Mouse (Mus musculus): Measurements from ENCODE around the gene 1520401A03Rik. TPM values are rescaled to one million over a fixed set of nuclear protein-coding genes. Genes with fewer than 3 reads are reported as not detected.

Gene 1520401A03Rik
- polyA plus RNA-seq, 3 experiments from 2014 or later = not detected

DNA sequence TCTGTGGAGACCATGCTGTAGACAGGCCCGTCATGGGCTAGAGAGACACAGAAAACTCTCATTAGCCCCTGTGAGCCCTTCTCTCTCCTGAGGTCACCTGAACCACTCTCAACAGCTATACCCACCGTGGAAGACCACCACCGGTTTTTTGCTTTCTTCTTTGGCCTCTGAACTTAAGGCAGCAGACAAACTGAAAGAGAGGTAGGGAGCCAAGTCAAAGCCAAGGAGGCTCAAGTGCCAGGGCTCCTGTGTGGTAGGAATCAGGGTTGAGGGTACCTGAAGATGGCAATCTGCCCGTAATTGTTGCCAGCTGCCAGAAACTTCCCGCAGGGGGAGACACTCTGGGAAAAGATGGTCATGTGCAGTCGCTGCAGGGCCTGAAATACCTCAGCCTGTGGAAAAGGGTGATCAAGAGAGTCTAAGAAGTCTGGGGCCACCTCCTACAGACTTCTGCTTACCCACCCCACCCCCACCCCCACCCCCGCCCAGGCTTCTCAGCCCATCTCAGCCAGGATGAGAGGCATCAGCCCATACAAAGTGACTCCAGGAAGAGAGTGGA is 52.0 kb downstream of the 1520401A03Rik start:
- ATAC-seq = no peak

DNA sequence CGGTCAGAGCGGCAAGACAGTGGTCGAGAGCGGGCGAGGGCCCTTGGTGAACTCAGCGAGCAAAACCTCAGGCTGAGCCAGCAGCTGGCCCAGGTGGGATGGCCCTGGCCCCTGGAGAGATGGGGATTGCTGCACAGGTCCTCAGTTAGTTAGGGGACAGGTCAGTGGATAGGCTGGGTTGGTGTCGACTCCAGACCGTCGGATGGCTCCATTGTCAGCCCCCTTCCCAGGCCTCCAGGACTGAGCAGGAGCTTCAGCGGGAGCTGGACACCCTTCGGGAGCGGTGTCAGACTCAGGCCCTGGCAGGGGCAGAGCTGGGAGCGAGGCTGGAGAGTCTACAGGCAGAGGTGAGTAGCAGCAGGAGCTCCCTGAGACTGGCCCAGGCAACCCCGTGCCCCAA is 57.1 kb downstream of the 1520401A03Rik start:
- no peak for ATAC-seq

GRCm38 (mm10) chr17:23664556-23665021 is 58.0 kb downstream of the 1520401A03Rik start:
- ATAC-seq = peak; percentile 67

DNA sequence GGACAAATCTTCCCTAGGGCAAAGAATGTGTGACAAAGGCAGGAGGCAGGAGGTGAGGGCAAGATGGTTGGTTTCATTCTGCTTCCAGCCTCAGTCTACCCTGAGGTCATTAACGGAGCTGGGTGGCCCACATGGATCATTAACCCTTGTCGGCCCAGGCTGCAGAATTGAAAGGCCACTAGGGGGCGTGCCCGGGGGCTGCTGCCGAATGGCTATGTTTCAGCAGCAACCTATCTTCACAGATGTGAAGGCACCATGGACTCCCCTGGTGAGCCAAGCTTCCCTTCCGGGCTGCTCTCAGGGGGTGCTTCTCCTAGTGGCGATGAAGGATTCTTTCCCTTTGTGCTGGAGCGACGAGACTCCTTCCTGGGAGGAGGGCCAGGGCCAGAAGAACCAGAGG is 61.1 kb downstream of the 1520401A03Rik start:
- no peak for ATAC-seq

- no peak for ATAC-seq
These were observed 61.7 kb downstream of the 1520401A03Rik start for GRCm38 (mm10) chr17:23660876-23661200.

DNA sequence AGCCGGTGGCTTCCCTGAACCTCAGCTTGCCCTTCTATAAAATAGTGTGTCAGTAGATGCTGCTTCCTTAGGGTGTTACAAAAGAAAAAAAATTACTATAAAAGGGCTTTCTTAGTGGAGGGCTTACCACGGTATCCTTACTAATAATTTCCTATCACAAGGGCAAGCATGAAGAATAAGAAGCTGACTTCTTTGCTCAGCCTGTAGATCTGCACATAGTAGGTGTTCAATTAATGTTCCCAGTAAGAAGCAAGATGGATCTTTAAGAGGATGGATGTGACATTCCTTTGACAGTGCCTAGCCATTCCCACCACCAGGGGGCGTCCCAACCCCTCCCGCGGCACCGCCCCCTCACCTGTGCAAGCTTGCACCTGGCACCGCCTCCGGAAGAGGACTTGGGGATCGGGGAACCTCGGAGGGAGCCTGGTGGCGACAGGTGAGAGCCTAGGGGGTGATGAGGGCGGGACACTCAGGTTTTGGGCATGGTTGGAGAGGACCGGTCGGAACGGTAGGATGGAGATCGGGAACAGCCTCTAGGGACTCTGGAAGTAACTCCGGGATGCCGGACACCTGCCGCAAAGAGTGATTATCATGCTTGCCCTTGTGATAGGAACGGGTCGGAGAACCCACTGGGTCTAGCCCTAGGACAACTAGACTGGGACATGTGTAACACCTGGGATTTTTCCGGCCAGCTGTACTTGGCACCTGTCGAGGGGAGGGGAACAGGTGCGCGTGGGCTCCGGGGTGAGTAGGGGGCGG is 62.3 kb downstream of the 1520401A03Rik start, which contains the start of gene Bicdl2:
Bicdl2 (plus strand) TSS at position 390 of the 759 bp plus-strand sequence.
- ATAC-seq = no peak

GRCm38 (mm10) chr17:23658450-23658849 is 64.1 kb downstream of the 1520401A03Rik start:
- no peak for ATAC-seq

Other genes starting within 250 kb of the 1520401A03Rik start
- not detected for gene Vmn2r117, start 243.1 kb downstream of the 1520401A03Rik start, polyA plus RNA-seq (2017; shearing (Covaris generic))
- 1 to 10 TPM; 4.0 to 5.5 (median 4.8) TPM for gene Zfp213, start 158.5 kb downstream of the 1520401A03Rik start, polyA plus RNA-seq (2017; shearing (Covaris generic))
- under 1 TPM in 1 of 3 experiments, not detected in 2; 0.71 TPM for gene Zfp13, start 123.3 kb downstream of the 1520401A03Rik start, polyA plus RNA-seq (2017; shearing (Covaris generic))
- 1 to 10 TPM in 2 of 3 experiments, under 1 TPM in 1; 0.73 to 3.1 (median 1.2) TPM for gene Zscan10, start 121.9 kb downstream of the 1520401A03Rik start, polyA plus RNA-seq (2017; shearing (Covaris generic))
- 1 to 10 TPM in 2 of 3 experiments, under 1 TPM in 1; 0.80 to 6.6 (median 2.8) TPM for gene Mmp25, start 77.5 kb downstream of the 1520401A03Rik start, polyA plus RNA-seq (2017; shearing (Covaris generic))
- under 1 TPM in 1 of 3 experiments, not detected in 2; 0.23 TPM for gene Bicdl2, start 62.3 kb downstream of the 1520401A03Rik start, polyA plus RNA-seq (2017; shearing (Covaris generic))
- gene Hcfc1r1, start 49.2 kb downstream of the 1520401A03Rik start, polyA plus RNA-seq (2017; shearing (Covaris generic)) = 10 to 100 TPM; 62.6 to 79.5 (median 70.7) TPM
- 10 to 100 TPM; 27.1 to 36.7 (median 27.5) TPM for gene Thoc6, start 48.9 kb downstream of the 1520401A03Rik start, polyA plus RNA-seq (2017; shearing (Covaris generic))
- gene Tnfrsf12a, start 45.3 kb downstream of the 1520401A03Rik start, polyA plus RNA-seq (2017; shearing (Covaris generic)) = 1 to 10 TPM; 3.7 to 6.5 (median 4.6) TPM
- gene Cldn6, start 43.5 kb downstream of the 1520401A03Rik start, polyA plus RNA-seq (2017; shearing (Covaris generic)) = not detected
- not detected for gene Cldn9, start 38.8 kb downstream of the 1520401A03Rik start, polyA plus RNA-seq (2017; shearing (Covaris generic))
- gene Pkmyt1, start 3.6 kb upstream of the 1520401A03Rik start, polyA plus RNA-seq (2017; shearing (Covaris generic)) = 10 to 100 TPM in 2 of 3 experiments, 1 to 10 TPM in 1; 7.5 to 18.5 (median 11.3) TPM
- 1 to 10 TPM; 1.3 to 7.2 (median 2.5) TPM for gene Paqr4, start 18.1 kb upstream of the 1520401A03Rik start, polyA plus RNA-seq (2017; shearing (Covaris generic))
- 1 to 10 TPM in 2 of 3 experiments, under 1 TPM in 1; 0.78 to 3.2 (median 1.1) TPM for gene Kremen2, start 23.1 kb upstream of the 1520401A03Rik start, polyA plus RNA-seq (2017; shearing (Covaris generic))
- gene Flywch1, start 48.8 kb upstream of the 1520401A03Rik start, polyA plus RNA-seq (2017; shearing (Covaris generic)) = 10 to 100 TPM; 13.2 to 15.6 (median 13.7) TPM
- gene Flywch2, start 63.3 kb upstream of the 1520401A03Rik start, polyA plus RNA-seq (2017; shearing (Covaris generic)) = 1 to 10 TPM; 1.3 to 3.1 (median 2.3) TPM
- 100 to 1,000 TPM; 271 to 328 (median 302) TPM for gene Srrm2, start 67.7 kb upstream of the 1520401A03Rik start, polyA plus RNA-seq (2017; shearing (Covaris generic))
- gene Elob, start 106.4 kb upstream of the 1520401A03Rik start, polyA plus RNA-seq (2017; shearing (Covaris generic)) = 100 to 1,000 TPM; 674 to 762 (median 707) TPM
- gene Prss33, start 113.3 kb upstream of the 1520401A03Rik start, polyA plus RNA-seq (2017; shearing (Covaris generic)) = 1 to 10 TPM in 2 of 3 experiments, not detected in 1; 1.3 to 1.6 TPM
- 1 to 10 TPM in 1 of 3 experiments, under 1 TPM in 1, not detected in 1; 0.34 to 1.1 TPM for gene Prss32, start 121.1 kb upstream of the 1520401A03Rik start, polyA plus RNA-seq (2017; shearing (Covaris generic))
- 10 to 100 TPM in 2 of 3 experiments, 1 to 10 TPM in 1; 3.9 to 19.1 (median 13.6) TPM for gene Prss41, start 121.4 kb upstream of the 1520401A03Rik start, polyA plus RNA-seq (2017; shearing (Covaris generic))
- not detected for gene Prss21, start 145.3 kb upstream of the 1520401A03Rik start, polyA plus RNA-seq (2017; shearing (Covaris generic))
- not detected for gene Dcpp1, start 158.1 kb upstream of the 1520401A03Rik start, polyA plus RNA-seq (2017; shearing (Covaris generic))
- gene Dcpp2, start 158.1 kb upstream of the 1520401A03Rik start, polyA plus RNA-seq (2017; shearing (Covaris generic)) = not detected
- not detected for gene Dcpp3, start 194.7 kb upstream of the 1520401A03Rik start, polyA plus RNA-seq (2017; shearing (Covaris generic))
- gene Sbp, start 218.9 kb upstream of the 1520401A03Rik start, polyA plus RNA-seq (2017; shearing (Covaris generic)) = not detected
- gene Sbpl, start 232.5 kb upstream of the 1520401A03Rik start, polyA plus RNA-seq (2017; shearing (Covaris generic)) = not detected